Mouse (Mus musculus) cerebellum, adult 2 months (tissue): ENCODE measurements around the gene Tnfrsf8. TPM values are rescaled to one million over a fixed set of nuclear protein-coding genes. Genes with fewer than 3 reads are reported as not detected.
"Not testable (repeated sequence)": the region's sequence is repeated elsewhere in the genome, so short reads cannot be mapped to it uniquely, and the experiment has no call there.

ENCODE experiments used
- DNase-seq, 2 experiments: peaks; one replicate each; pipeline ENCODE4 v3.0.0; 2021
- H3K27ac ChIP-seq: fragments of 200-500 bp; 2 replicates; pipeline ENCODE4 v1.5.1; 2012; ENCODE audit warnings: low read length, control low read depth, inconsistent platforms; ENCODE audit not compliant: insufficient read depth
- H3K27me3 ChIP-seq: fragments of 200-500 bp; 2 replicates; pipeline ENCODE4 v1.6.1; 2012; ENCODE audit warnings: inconsistent platforms, mild to moderate bottlenecking, low read length, moderate library complexity; ENCODE audit not compliant: control insufficient read depth, insufficient read depth
- H3K4me1 ChIP-seq: fragments of 200-500 bp; 2 replicates; pipeline ENCODE4 v1.6.1; 2011; ENCODE audit warnings: low read length; ENCODE audit not compliant: control insufficient read depth, insufficient read depth
- H3K4me3 ChIP-seq: fragments of 200-500 bp; replicated peaks from 2 replicates; pipeline ENCODE3; 2011; ENCODE audit warnings: mild to moderate bottlenecking, low read depth, low read length, control low read depth; ENCODE audit not compliant: insufficient read depth
- CTCF ChIP-seq: fragments of 200-500 bp; IDR thresholded peaks from 2 replicates; pipeline ENCODE4 v1.5.1; 2011; ENCODE audit warnings: low read depth, mild to moderate bottlenecking, control low read depth, low read length, moderate library complexity, borderline replicate concordance; ENCODE audit not compliant: insufficient read depth
- POLR2A ChIP-seq: fragments of 200-500 bp; IDR thresholded peaks from 2 replicates; pipeline ENCODE4 v1.6.1; 2011; ENCODE audit warnings: low read length, control low read depth, borderline replicate concordance; ENCODE audit not compliant: insufficient read depth
- WGBS: fragments of 180-500 bp; shearing (Covaris S2); methylation state at CpG from one replicate; pipeline ENCODE4 v1.1.7; 2018; 5-methylcytosine and 5-hydroxymethylcytosine counted together
- polyA plus RNA-seq: library from polyadenylated mRNA; depleted of rRNA; stranded (reverse); fragments of >200 nt; gene quantifications from 2 replicates; pipeline ENCODE4 v1.2.3, GENCODE M21; 2012

Gene Tnfrsf8
- polyA plus RNA-seq, 1 experiment = 0.26 TPM

DNA sequence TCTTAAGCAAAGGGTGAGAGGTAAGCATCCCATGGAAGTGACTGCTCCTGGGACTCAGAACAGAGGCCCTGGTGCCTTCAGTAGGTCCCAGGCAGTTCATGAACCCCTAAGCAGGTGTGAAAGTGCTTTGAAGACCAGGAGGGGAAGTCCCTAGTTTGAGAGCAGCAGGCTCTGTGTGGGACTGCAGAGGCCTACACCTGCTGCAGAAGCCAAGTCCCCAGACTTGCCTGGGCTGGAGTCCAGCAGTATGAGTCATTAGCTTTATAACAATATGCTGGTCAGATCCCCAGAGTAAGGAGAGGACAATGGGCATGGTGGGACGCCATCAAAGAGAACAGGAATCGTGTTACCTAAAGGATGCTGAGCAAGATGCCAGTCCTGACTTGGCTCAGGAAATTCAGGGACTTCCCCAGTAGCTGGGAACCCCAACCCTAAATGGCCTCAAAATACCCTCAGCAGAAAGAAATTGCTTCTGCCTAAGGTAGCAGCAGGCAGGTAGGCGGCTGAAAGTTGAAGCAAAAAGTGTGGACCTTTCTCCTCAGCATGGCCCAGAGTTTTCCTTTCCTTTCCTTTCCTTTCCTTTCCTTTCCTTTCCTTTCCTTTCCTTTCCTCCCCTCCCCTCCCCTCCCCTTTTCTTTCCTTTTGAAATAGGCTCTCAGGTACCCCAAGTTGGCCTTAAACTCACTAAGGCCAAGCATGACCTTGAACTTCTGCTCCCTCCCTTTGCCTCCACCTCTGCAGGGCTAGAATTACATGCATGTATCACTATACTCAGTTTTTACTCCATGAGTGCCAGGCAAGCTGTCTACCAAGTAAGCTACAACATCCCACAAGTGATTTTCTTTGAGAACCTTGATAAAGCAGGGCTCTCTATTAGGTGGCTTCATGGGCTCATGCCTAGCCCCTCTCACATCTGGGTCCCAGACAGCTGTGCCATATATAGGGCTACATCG lies 4.6 kb upstream of the Tnfrsf8 start:
- 50% methylated on average over 4 of the region's 4 CpGs for WGBS
- no peak for DNase-seq
- H3K4me1 ChIP-seq = no peaks in the 10 kb centered on the region; the same call in 1 of the 2 replicates
- TF ChIP-seq CTCF (no peak), POLR2A (no peak)
- no peak overlapping the region for H3K27ac ChIP-seq
- no peaks in the 10 kb centered on the region; the same call in 1 of the 2 replicates for H3K27me3 ChIP-seq
- H3K4me3 ChIP-seq = no peak overlapping the region

DNA sequence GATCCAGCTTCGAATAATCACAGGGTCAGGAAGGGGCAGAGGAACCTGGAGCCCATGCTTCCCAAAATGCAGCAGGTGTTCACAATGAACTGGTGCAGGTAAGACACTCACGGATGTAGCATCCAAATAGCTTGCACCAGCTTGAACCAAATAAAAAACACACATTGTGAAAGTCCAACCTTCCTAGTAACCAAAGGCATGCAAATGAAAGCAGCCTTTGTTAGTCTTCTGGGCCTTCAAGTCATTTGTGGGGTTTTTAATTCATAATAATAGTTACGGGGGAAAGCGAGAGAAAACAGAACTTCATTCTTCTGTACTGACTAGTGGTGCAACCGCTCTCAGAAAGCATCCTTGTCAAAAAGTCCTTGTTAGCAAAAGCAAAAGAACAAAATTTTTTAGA lies 1.7 kb upstream of the Tnfrsf8 start:
- Histone ChIP-seq H3K27ac (no peak overlapping the region), H3K4me3 (no peak overlapping the region), H3K27me3 (no peaks in the 10 kb centered on the region; the same call in 1 of the 2 replicates), H3K4me1 (no peaks in the 10 kb centered on the region; the same call in 1 of the 2 replicates)
- DNase-seq = no peak
- 75% methylated on average over 5 of the region's 5 CpGs for WGBS
- TF ChIP-seq POLR2A = no peak
- TF ChIP-seq CTCF = no peak

DNA sequence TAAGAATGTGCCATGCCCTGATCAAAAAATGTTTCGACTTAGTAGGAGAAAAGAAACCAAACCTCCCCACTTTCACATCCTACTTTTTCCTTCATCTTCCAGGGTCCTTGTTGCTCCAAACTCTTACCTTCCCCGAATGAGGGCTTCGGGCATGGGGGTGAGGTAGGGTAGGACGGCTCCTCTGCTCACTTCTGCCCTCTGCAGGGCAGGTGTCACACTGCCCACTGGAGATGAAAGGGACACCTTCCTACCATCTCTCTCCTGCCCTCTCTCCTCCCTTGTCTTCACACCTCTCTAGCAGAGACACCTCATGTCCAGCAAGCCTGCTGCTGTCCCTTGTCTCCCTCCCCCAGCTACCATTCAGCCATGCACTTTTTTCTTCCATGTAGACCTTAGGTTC lies 998 bp downstream of the Tnfrsf8 start:
- no peaks in the 10 kb centered on the region; the same call in 1 of the 2 replicates for H3K4me1 ChIP-seq
- no peak overlapping the region for H3K27ac ChIP-seq
- no peaks in the 10 kb centered on the region; the same call in 1 of the 2 replicates for H3K27me3 ChIP-seq
- 90% methylated on average over 4 of the region's 4 CpGs for WGBS
- H3K4me3 ChIP-seq = no peak overlapping the region
- DNase-seq = no peak
- TF ChIP-seq POLR2A (no peak), CTCF (no peak)

DNA sequence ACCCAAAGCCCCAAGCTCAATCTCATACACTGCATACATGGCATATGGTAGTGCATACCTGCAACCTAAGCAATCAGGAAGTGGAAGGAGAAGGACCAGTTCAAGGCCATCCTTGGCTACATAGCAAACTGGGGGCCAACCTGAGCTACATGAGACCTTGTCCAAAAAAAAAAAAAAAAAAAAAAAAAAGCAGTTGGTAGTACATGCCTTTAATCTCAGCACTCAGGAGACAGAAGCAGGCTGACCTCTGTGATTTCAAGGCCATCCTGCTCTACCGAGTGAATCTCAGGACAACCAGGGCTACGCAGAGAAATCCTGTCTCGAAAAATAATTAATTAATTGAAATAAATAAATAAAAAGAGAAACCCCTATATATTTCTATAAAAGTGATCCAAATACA lies 1.7 kb downstream of the Tnfrsf8 start:
- TF ChIP-seq CTCF (no peak), POLR2A (no peak)

DNA sequence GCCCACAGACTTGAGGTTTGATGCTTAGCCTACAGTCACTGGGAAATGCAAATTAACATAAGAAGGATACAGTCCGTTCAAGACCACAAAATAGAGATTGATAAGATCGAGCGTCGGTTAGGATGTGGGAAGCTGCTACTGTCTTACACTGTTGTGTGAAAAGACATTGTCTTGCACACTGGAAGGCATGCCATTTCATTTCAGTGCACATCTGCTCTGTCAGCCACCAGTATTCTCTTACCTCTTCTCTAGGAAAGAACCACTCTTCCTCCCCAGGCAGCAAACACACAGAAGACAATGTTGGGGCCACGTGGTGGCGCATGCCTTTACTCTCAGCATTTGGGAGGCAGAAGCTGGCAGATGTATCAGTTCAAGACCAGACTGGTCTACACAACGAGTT lies 2.4 kb downstream of the Tnfrsf8 start:
- WGBS = 75% methylated on average over 7 of the region's 7 CpGs

More for the DNA sequence above, 1.7 kb downstream of the Tnfrsf8 start:
- 88% methylated on average over 3 of the region's 3 CpGs for WGBS
- Histone ChIP-seq H3K27ac (no peak overlapping the region), H3K4me3 (no peak overlapping the region), H3K27me3 (no peaks in the 10 kb centered on the region; the same call in 1 of the 2 replicates), H3K4me1 (no peaks in the 10 kb centered on the region; the same call in 1 of the 2 replicates)
- DNase-seq = no peak

DNA sequence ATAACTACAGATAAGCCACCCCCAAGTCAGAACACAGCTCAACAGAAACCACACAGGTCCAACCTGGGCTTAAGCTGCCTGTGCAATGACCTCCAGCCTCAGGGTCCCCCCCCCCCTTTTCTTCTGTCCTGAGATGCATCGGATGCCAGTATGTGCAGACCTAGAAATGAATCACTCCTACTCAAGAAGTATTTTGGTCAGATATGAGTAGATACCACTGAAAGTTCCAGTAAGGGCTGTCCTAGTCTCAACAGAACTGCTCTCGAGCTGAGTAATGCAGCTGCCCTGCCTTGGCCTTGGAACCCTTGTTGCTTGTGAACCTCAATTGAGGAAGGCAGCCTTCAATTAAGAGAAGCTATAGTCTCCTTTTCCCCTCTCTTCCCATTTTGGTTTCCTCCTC lies 4.1 kb downstream of the Tnfrsf8 start:
- TF ChIP-seq CTCF = no peak
- TF ChIP-seq POLR2A = no peak
- Histone ChIP-seq H3K27ac (no peak overlapping the region), H3K27me3 (no peaks in the 10 kb centered on the region; the same call in 1 of the 2 replicates), H3K4me1 (no peaks in the 10 kb centered on the region; the same call in 1 of the 2 replicates), H3K4me3 (no peak overlapping the region)
- DNase-seq = no peak
- WGBS = 78% methylated on average over 2 of the region's 2 CpGs

More for the DNA sequence above, 2.4 kb downstream of the Tnfrsf8 start:
- no peaks in the 10 kb centered on the region; the same call in 1 of the 2 replicates for H3K27me3 ChIP-seq
- DNase-seq = no peak
- H3K27ac ChIP-seq = no peak overlapping the region
- TF ChIP-seq POLR2A (no peak), CTCF (no peak)
- no peaks in the 10 kb centered on the region; the same call in 1 of the 2 replicates for H3K4me1 ChIP-seq
- H3K4me3 ChIP-seq = no peak overlapping the region

DNA sequence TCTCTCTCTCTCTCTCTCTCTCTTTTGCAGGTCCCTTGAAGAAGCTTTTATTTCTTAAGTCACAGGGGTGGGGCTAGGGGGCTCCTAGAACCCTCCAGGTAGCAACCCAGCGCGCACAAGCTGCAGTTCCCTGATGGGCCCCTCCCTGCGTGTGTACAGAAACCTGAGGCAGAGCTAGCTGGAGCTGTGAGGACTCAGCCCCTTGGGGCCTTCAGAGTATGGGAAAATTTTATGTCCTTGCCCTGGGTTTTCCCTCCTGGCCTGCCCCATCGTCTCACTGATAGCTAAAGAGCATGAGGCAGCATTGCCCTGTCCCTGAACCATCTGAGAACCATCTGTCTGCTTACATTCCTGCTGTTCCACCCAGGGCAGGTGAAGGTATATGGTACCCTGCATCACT lies 8.5 kb downstream of the Tnfrsf8 start:
- 29% methylated on average over 4 of the region's 4 CpGs for WGBS
- H3K27me3 ChIP-seq = no peaks in the 10 kb centered on the region
- no peak overlapping the region for H3K27ac ChIP-seq
- TF ChIP-seq POLR2A (no peak), CTCF (no peak)
- H3K4me1 ChIP-seq = 0 out of 2 replicates have a peak, but pooled peaks cover 4% of the 10 kb centered on the region
- DNase-seq = no peak
- H3K4me3 ChIP-seq = no peak overlapping the region

DNA sequence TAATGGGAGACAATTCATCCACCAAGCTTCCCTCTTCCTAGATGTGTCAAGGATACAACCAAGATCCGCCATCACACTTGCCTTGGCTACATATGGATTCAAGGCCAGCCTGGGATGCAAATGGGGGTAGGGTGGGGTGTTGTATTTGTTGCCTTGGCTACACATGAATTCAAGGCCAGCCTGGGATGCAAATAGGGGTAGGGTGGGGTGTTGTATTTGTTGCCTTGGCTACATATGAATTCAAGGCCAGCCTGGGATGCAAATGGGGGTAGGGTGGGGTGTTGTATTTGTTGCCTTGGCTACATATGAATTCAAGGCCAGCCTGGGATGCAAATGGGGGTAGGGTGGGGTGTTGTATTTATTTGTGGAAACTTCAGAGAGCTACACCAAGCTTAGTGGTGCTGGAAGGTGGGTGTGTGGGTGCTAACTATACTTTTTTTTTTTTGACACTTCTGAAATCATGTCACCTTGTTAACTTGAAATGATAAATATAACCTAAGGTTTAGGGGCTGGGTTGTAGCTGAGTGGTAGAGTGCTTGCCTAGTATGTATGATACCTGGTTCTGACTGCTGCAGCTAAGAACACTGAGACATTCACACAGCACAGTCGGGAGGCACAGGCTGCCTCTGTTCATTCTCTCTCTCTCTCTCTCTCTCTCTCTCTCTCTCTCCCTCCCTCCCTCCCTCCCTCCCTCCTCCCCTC lies 9.2 kb downstream of the Tnfrsf8 start:
- not testable (repeated sequence) for H3K4me1 ChIP-seq, H3K27ac ChIP-seq, H3K4me3 ChIP-seq, DNase-seq, H3K27me3 ChIP-seq
- WGBS = 34% methylated on average over 2 of the region's 2 CpGs
